Mouse (Mus musculus) testis, adult 2 months (tissue): Measurements from ENCODE around the gene Snd1.

Experiments used
- CTCF ChIP-seq: fragments of 200-500 bp; IDR thresholded peaks from 2 replicates; pipeline ENCODE4 v1.5.1; 2012; ENCODE audit warnings: low read depth, mild to moderate bottlenecking, inconsistent platforms, low read length, moderate library complexity; ENCODE audit not compliant: control insufficient read depth, insufficient read depth, insufficient replicate concordance
- POLR2A ChIP-seq: fragments of 200-500 bp; IDR thresholded peaks from 2 replicates; pipeline ENCODE4 v1.6.1; 2012; ENCODE audit warnings: low read depth, mild to moderate bottlenecking, inconsistent platforms, low read length, moderate library complexity; ENCODE audit not compliant: control insufficient read depth

DNA sequence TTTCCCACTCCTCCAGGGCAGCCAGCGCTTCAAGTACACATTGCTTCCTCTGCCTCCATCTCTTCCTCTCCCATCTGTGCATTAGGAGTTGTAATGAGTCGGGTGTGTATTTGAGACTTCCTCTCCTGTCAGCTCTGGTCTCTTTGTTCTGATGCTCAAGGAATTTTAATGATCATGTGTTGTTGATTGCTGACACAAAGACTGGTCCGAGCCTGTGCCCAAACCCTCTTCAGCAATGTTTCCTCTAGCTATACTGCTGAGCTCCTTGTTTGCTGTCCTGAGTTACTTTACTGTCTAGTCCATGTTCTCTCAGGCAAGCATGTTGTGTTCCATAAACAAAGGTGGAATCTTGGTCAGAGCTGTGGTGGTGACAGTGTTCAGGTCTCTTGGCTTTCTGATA, 254.3 kb downstream of the Snd1 start:
- TF ChIP-seq CTCF (no peak), POLR2A (no peak)
